Mouse (Mus musculus): Measurements from ENCODE around the gene Dip2a.

Dip2a gene

GRCm38 (mm10) chr10:76344711-76345539, at the start of gene Dip2a:
Gene Dip2a (minus strand): TSS chr10:76345291.
- peak; percentile 96 for DNase-seq

DNA sequence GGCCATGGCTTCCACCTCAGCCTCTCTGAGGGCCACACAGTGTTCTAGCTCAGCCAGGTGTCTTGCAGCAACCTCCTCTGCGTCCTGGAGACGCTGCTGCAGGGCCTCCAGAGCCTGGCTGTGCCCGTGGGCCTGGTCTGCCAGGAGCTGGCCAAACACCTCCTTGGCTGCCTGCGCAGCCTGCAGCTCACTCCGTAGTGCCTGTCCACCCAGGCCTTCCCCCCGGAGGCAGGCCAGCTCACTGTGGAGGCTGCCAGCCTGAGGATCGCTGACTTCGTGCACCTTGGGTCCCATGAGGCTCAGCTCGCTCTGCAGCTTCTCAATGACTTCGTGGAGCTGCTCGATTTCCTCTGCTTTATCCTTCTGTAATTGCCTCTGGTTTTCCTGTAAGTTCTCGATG, 47.5 kb upstream of the Dip2a start:
- no peak for DNase-seq

- peak; percentile 31 for DNase-seq
These were observed 46.7 kb upstream of the Dip2a start for GRCm38 (mm10) chr10:76391786-76392185.

- DNase-seq: no peak
These were observed 46.1 kb upstream of the Dip2a start for GRCm38 (mm10) chr10:76391166-76391565.

DNA sequence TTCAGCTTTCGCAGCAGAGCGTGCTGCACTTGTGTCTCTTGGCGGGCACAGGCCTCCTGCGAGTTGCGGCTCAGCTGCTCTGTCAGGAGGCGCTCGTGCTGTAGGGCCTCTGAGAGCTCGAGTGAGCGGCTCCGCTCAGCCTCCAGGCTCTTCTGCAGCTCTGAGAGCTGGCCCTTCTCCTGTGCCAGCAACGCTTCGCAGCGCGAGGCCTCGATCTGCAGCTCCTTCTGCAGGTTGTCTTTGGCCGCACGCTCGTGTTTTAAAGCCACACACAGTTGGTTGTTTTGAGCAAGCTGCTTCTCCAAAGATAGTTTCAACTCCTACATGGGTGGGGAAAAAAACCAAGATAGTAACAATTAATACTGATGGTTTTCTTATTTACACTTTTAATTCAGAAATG, 29.9 kb upstream of the Dip2a start:
- no peak for DNase-seq

DNA sequence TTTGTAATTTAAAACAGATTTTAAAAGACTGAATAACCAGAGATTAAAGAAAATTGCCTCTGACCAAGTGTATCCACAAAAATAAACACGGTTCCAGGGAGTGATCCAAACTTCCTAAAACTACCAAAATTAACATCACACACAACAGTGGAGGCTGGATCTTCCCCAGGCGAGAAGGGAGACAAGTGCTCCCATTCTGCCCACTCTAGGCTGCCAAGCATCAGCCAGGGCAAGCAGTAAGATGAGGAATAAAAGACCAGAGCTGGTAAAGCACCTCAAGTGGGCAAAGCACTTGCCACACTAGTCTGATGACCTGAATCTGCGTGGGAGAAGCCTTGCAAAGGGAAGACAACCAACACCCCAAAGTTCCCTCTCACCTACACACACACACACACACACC, 26.6 kb upstream of the Dip2a start:
- DNase-seq: no peak

DNA sequence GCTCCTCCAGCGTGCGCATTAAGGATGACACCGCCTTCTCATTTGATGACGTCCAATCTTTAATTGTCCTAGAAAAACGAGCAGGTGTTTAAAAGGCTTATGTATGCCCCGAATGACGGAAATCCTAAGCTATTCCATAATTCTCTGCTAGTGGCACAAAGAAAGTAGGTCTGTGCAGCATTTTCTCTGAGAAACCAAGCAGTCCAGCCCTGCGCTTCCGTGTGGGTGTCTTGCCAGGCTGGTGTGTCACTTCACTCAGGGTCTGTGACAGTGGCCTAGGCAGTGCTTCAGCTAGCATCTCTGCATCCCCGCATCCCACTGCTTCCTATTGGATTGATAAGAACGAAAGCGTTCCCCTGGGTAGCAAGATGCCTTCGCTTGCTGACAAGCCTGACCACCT, 23.7 kb upstream of the Dip2a start:
- no peak for DNase-seq

- no peak for DNase-seq
These were observed 18.1 kb upstream of the Dip2a start for GRCm38 (mm10) chr10:76363233-76363632.

DNA sequence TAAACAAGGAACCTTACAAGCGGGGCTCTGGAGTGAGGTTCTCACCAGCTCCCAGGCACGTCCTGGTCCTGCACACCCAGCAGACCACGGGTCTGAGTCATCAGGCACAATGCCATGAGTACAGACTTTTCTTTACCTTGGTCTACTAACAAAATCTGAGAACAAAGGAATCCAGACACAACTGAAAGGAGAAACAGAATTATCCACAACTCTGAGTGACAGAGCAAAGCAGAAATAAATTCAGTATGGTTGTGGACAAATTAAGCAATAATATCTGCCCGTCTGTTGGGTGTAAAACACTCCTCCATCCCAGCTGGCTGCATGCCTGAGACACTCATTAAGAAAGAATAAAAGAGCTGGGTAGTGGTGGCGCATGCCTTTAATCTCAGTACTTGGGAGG, 13.4 kb upstream of the Dip2a start:
- peak; percentile 22 for DNase-seq

DNA sequence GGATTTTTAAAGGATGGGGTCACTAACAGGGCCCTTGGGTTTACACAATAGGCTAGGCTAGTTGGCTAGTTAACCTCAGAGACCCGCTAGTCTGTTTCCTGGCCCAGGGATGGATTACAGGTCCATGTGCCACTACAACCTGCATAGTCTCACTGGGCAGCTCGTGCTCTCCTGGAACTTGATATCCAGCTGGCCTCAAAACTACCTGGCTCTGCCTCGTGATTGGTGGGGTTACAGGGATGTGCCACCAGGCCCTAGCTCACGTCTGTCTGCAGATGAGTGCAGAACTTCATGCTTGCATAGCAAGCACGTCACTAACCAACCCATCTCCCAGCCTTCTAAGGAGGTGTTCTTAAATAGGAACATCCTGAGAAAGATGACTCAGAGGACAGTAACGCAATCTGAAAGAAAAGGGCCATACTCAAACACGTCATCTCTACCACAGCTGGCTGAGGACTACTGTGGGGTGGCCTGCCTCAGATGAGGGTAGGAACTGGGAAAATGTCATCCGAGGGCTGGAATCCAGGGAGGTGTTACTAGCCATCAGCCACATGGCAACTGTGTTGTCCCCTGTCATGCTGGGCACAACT, 12.3 kb upstream of the Dip2a start:
- DNase-seq: no peak

DNA sequence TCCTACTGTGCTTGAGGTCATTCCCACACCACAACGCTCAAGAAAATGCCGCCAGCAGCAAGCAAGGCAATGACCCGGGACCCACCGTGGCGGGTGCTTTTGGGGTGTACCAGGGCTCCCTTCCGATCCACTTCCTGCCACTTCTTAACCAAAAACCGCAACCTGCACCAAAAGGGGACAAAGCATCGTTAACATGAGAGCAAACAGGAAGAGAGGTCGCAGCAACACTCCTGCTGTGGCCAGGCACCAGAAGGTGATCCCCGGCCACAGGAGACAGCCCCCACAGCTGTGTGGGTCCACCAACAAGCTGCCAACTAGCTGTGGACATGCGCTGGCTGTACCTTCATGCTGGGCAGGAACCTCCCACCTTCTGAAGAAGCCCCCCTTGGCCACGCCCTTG, 9.9 kb upstream of the Dip2a start:
- no peak for DNase-seq

- DNase-seq: no peak
These were observed 8.9 kb upstream of the Dip2a start for GRCm38 (mm10) chr10:76353986-76354385.

DNA sequence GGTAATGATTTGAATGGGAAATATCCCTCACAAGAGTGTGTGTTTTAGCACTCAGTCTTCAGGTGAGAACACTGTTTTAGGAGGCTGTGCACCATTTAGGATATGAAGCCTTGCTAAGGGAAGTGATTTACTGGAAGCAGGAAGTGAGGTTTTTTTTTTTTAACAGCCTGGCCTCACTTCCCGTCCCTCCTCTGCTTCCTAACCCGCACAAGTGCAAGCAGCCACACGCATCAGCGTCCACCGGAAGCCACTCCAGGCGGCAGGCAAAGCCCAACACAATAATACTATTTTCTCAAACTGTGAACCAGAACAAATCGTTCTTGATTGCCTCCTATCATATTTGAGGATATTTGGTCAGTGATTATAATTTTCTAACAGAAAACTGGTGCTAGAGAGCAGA, 6.9 kb upstream of the Dip2a start:
- no peak for DNase-seq

- peak; percentile 77 for DNase-seq
These were observed 1.5 kb upstream of the Dip2a start for GRCm38 (mm10) chr10:76346589-76346988.

- peak; percentile 29 for DNase-seq
These were observed 976 bp upstream of the Dip2a start for GRCm38 (mm10) chr10:76346043-76346491.

DNA sequence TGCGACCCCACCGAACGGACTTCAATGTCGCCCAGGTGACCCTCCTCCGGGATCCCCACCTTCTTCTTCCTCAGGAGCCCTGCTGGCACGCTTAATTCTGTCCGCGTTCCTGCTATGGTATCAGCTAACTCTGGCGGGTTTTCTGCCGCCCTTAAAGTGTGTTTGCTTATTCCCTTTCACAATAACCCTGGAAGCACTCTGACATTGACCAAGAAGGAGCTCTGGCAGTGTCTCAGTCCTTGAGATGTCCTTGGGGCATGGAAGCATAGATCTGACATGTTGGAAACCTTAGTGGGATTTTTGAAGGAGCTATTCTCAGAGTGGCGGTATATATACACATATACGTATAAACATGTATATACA, 430 bp upstream of the Dip2a start:
- DNase-seq: no peak

- no peak for DNase-seq
These were observed 10.7 kb downstream of the Dip2a start for GRCm38 (mm10) chr10:76334350-76334749.

GRCm38 (mm10) chr10:76332040-76332439, 13.1 kb downstream of the Dip2a start:
- no peak for DNase-seq

- no peak for DNase-seq
These were observed 16.0 kb downstream of the Dip2a start for GRCm38 (mm10) chr10:76329093-76329492.

- no peak for DNase-seq
These were observed 16.5 kb downstream of the Dip2a start for GRCm38 (mm10) chr10:76328574-76328973.

- peak; percentile 58 for DNase-seq
These were observed 18.6 kb downstream of the Dip2a start for GRCm38 (mm10) chr10:76326304-76327006.

GRCm38 (mm10) chr10:76317623-76318022, 27.5 kb downstream of the Dip2a start:
- DNase-seq: no peak

GRCm38 (mm10) chr10:76316194-76316593, 28.9 kb downstream of the Dip2a start:
- no peak for DNase-seq

DNA sequence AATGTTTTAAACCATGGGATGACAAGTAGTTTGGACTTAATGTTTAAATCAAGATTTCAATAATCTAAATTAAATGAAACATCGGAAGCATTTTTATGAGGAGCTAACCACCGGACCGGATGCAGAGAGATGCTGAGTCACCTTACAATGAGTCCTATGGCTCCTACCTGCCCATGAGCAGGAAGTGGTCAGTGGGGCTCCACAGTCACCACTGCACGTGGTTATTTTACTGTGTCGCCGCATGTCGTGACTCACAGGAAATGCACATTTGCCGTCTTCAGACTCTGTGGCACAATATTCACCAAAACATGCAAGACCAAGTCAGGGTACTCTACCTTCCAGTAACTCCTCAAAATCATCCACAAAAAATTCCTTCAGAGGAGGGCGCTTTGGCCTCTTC, 38.4 kb downstream of the Dip2a start:
- no peak for DNase-seq
